ENCODE assay signal across 19 mouse cellular contexts in genomic region chr10:90579970-90580369, GRCm38 (mm10).
DNase-seq lines count a peak whose midpoint lies in the region; ATAC-seq and TF ChIP-seq lines count a peak whose summit lies in the region.
"Had no signal": no experiment of that assay in that cellular context is flagged by ENCODE, and none has a peak within 500 bp of the region (broad histone marks: within the 10 kb centered on the region; RNA-seq: fewer than 3 reads in every experiment).

No protein-coding gene starts in this region.

- no peak for DNase-seq in hindbrain, embryonic 10.5 days (ENCODE audit: low spot score)
- DNase-seq in midbrain, embryonic 14.5 days: no peak
- no peak for DNase-seq in cerebellum, postnatal 36 days
- DNase-seq: adrenal gland, adult 2 months; adrenal gland, postnatal 25 days; cerebellum, adult 2 months; cerebellum, postnatal 10 days; gastrocnemius, postnatal 10 days; heart, adult 18-20 months; heart, postnatal 14 days had no signal

- 77% methylated on average over 5 of the region's 5 CpGs for WGBS in hindbrain, embryonic 16.5 days
- WGBS in hindbrain, embryonic 10.5 days: 85% methylated on average over 5 of the region's 5 CpGs
- WGBS in midbrain, embryonic 16.5 days: 85% methylated on average over 5 of the region's 5 CpGs
- 86% methylated on average over 5 of the region's 5 CpGs for WGBS in midbrain, embryonic 14.5 days

- no peaks in the 10 kb centered on the region for H3K27me3 ChIP-seq in hindbrain, embryonic 16.5 days (replicated peaks; ENCODE audit: control insufficient read depth, insufficient read depth, low read length)
- no peaks in the 10 kb centered on the region for H3K27me3 ChIP-seq in hindbrain, embryonic 10.5 days (ENCODE audit: insufficient read depth, poor library complexity, severe bottlenecking)
- H3K27me3 ChIP-seq in midbrain, embryonic 16.5 days (ENCODE audit: control insufficient read depth, insufficient read depth, low read depth, low read length): no peaks in the 10 kb centered on the region
- no peaks in the 10 kb centered on the region for H3K27me3 ChIP-seq in midbrain, embryonic 14.5 days (ENCODE audit: control insufficient read depth, insufficient read depth, low read length)
- H3K27me3 ChIP-seq: embryonic facial prominence, embryonic 12.5 days; forebrain, embryonic 12.5 days had no signal

- H3K9me3 ChIP-seq in hindbrain, embryonic 16.5 days (ENCODE audit: control insufficient read depth, low read length): no peaks in the 10 kb centered on the region
- H3K9me3 ChIP-seq in hindbrain, embryonic 10.5 days: no peaks in the 10 kb centered on the region
- H3K9me3 ChIP-seq in midbrain, embryonic 16.5 days (replicated peaks; ENCODE audit: control insufficient read depth, low read length, poor library complexity, severe bottlenecking): no peaks in the 10 kb centered on the region
- no peaks in the 10 kb centered on the region for H3K9me3 ChIP-seq in midbrain, embryonic 14.5 days (ENCODE audit: control insufficient read depth, low read length)
- H3K9me3 ChIP-seq: embryonic facial prominence, embryonic 12.5 days; forebrain, embryonic 12.5 days; heart, embryonic 10.5 days; heart, embryonic 15.5 days had no signal

- no peak overlapping the region for H3K4me3 ChIP-seq in hindbrain, embryonic 16.5 days (ENCODE audit: low read length)
- H3K4me3 ChIP-seq in hindbrain, embryonic 10.5 days: no peak overlapping the region
- no peak overlapping the region for H3K4me3 ChIP-seq in midbrain, embryonic 16.5 days (ENCODE audit: low read depth, low read length)
- no peak overlapping the region for H3K4me3 ChIP-seq in midbrain, embryonic 14.5 days (replicated peaks; ENCODE audit: low read depth, low read length)
- peak overlapping the region; percentile 11; the same call in 1 of the 2 replicates for H3K4me3 ChIP-seq in cortical plate, adult 2 months (ENCODE audit: insufficient read depth, low read length)
- H3K4me3 ChIP-seq: embryonic facial prominence, embryonic 12.5 days; forebrain, embryonic 12.5 days; heart, embryonic 10.5 days; heart, embryonic 15.5 days had no signal

- TF ChIP-seq POLR2A in cortical plate, adult 2 months (IDR thresholded peaks at IDR 0.05; ENCODE audit: extremely low read depth, insufficient read depth, low read length): peak; percentile 82

- H3K36me3 ChIP-seq in hindbrain, embryonic 16.5 days (ENCODE audit: control insufficient read depth, insufficient read depth, low read length): no peaks in the 10 kb centered on the region
- no peaks in the 10 kb centered on the region for H3K36me3 ChIP-seq in hindbrain, embryonic 10.5 days
- H3K36me3 ChIP-seq in midbrain, embryonic 16.5 days (ENCODE audit: control insufficient read depth, insufficient read depth, low read length): no peaks in the 10 kb centered on the region
- H3K36me3 ChIP-seq in midbrain, embryonic 14.5 days (ENCODE audit: control insufficient read depth, insufficient read depth, low read length): no peaks in the 10 kb centered on the region
- H3K36me3 ChIP-seq: embryonic facial prominence, embryonic 12.5 days; forebrain, embryonic 12.5 days; heart, embryonic 10.5 days; heart, embryonic 15.5 days had no signal

- no peak for ATAC-seq in hindbrain, embryonic 16.5 days
- ATAC-seq in midbrain, embryonic 16.5 days: no peak
- ATAC-seq in midbrain, embryonic 14.5 days (ENCODE audit: low FRiP score, low TSS enrichment): no peak
- ATAC-seq: forebrain, embryonic 16.5 days; intestine, embryonic 16.5 days had no signal

- H3K9ac ChIP-seq in hindbrain, embryonic 16.5 days (ENCODE audit: low read depth, low read length): no peak overlapping the region
- H3K9ac ChIP-seq in midbrain, embryonic 16.5 days (ENCODE audit: low read depth, low read length): no peak overlapping the region
- H3K9ac ChIP-seq in midbrain, embryonic 14.5 days (replicated peaks; ENCODE audit: low read length): no peak overlapping the region
- H3K9ac ChIP-seq: embryonic facial prominence, embryonic 12.5 days; forebrain, embryonic 12.5 days; heart, embryonic 15.5 days had no signal

- TF ChIP-seq CTCF in cortical plate, adult 2 months (IDR thresholded peaks at IDR 0.05; ENCODE audit: extremely low read depth, insufficient read depth, low read length): no peak

- H3K27ac ChIP-seq in hindbrain, embryonic 16.5 days (ENCODE audit: low read depth, low read length): no peak overlapping the region
- H3K27ac ChIP-seq in hindbrain, embryonic 10.5 days: no peak overlapping the region
- H3K27ac ChIP-seq in midbrain, embryonic 16.5 days (ENCODE audit: low read length): no peak overlapping the region
- H3K27ac ChIP-seq in midbrain, embryonic 14.5 days (replicated peaks; ENCODE audit: low read depth, low read length): no peak overlapping the region
- H3K27ac ChIP-seq in cortical plate, adult 2 months (ENCODE audit: insufficient read depth, low read length): no peak overlapping the region
- H3K27ac ChIP-seq: embryonic facial prominence, embryonic 12.5 days; forebrain, embryonic 12.5 days; heart, embryonic 10.5 days; heart, embryonic 15.5 days had no signal

- 0 out of 2 replicates have a peak overlapping the region, but pooled peaks have one; percentile 3 for H3K4me2 ChIP-seq in hindbrain, embryonic 16.5 days (ENCODE audit: low read length)
- peak overlapping the region; percentile 16 for H3K4me2 ChIP-seq in midbrain, embryonic 16.5 days (ENCODE audit: low read length)
- no peak overlapping the region for H3K4me2 ChIP-seq in midbrain, embryonic 14.5 days (ENCODE audit: low read length)
- H3K4me2 ChIP-seq: embryonic facial prominence, embryonic 12.5 days; heart, embryonic 15.5 days had no signal

- H3K4me1 ChIP-seq in hindbrain, embryonic 16.5 days (ENCODE audit: control insufficient read depth, insufficient read depth, low read depth, low read length): no peaks in the 10 kb centered on the region
- H3K4me1 ChIP-seq in hindbrain, embryonic 10.5 days (replicated peaks): peaks cover 13% of the 10 kb centered on the region
- H3K4me1 ChIP-seq in midbrain, embryonic 16.5 days (ENCODE audit: control insufficient read depth, insufficient read depth, low read length): peaks cover 13% of the 10 kb centered on the region
- peaks cover 7% of the 10 kb centered on the region; the same call in 1 of the 2 replicates for H3K4me1 ChIP-seq in midbrain, embryonic 14.5 days (ENCODE audit: control insufficient read depth, insufficient read depth, low read length)
- H3K4me1 ChIP-seq in cortical plate, adult 2 months (ENCODE audit: control insufficient read depth, insufficient read depth, low read length): peaks cover 9% of the 10 kb centered on the region
